9 mouse cellular contexts compared by ENCODE assay signal in genomic region chr6:88199718-88200692, GRCm38 (mm10). TPM values are rescaled to one million over a fixed set of nuclear protein-coding genes. Genes with fewer than 3 reads are reported as not detected.
DNase-seq lines count a peak whose midpoint lies in the region; ATAC-seq lines count a peak whose summit lies in the region.
"Had no signal": no experiment of that assay in that cellular context is flagged by ENCODE, and none has a peak within 500 bp of the region (broad histone marks: within the 10 kb centered on the region; RNA-seq: fewer than 3 reads in every experiment).

No protein-coding gene starts in this region.

- H3K4me1 ChIP-seq in forebrain, embryonic 10.5 days: peaks cover 86% of the 10 kb centered on the region
- peaks cover 18% of the 10 kb centered on the region for H3K4me1 ChIP-seq in forebrain, embryonic 16.5 days (replicated peaks; ENCODE audit: control insufficient read depth, insufficient read depth, low read length)
- H3K4me1 ChIP-seq in hindbrain, embryonic 11.5 days (replicated peaks; ENCODE audit: control insufficient read depth, insufficient read depth, low read length): peaks cover 19% of the 10 kb centered on the region
- peaks cover 25% of the 10 kb centered on the region for H3K4me1 ChIP-seq in midbrain, embryonic 11.5 days (ENCODE audit: control insufficient read depth, insufficient read depth, low read length)

- H3K36me3 ChIP-seq in forebrain, embryonic 10.5 days (replicated peaks): no peaks in the 10 kb centered on the region
- no peaks in the 10 kb centered on the region for H3K36me3 ChIP-seq in forebrain, embryonic 16.5 days (ENCODE audit: control insufficient read depth, insufficient read depth)
- H3K36me3 ChIP-seq in hindbrain, embryonic 11.5 days (ENCODE audit: control insufficient read depth, insufficient read depth, low read length): no peaks in the 10 kb centered on the region
- no peaks in the 10 kb centered on the region for H3K36me3 ChIP-seq in midbrain, embryonic 11.5 days (ENCODE audit: control insufficient read depth, insufficient read depth, low read length)

- peak; percentile 43 for DNase-seq in forebrain, embryonic 10.5 days (ENCODE audit: extremely low spot score, low spot score)
- peak; percentile 11 for DNase-seq in embryo, embryonic 11 days
- DNase-seq in hindbrain, embryonic 11.5 days (ENCODE audit: low spot score): peak; percentile 47
- peak; percentile 91 for DNase-seq in midbrain, embryonic 11.5 days (ENCODE audit: low spot score, missing footprints)
- DNase-seq in yolk sac, embryonic 10.5 days (ENCODE audit: low spot score): no peak
- no peak for DNase-seq in B cell, adult 2 months

- H3K4me3 ChIP-seq in forebrain, embryonic 10.5 days: peak overlapping the region; percentile 54
- no peak overlapping the region; the same call in 1 of the 2 replicates for H3K4me3 ChIP-seq in forebrain, embryonic 16.5 days (replicated peaks; ENCODE audit: low read length)
- peak overlapping the region; percentile 41 for H3K4me3 ChIP-seq in hindbrain, embryonic 11.5 days (ENCODE audit: low read depth, low read length)
- H3K4me3 ChIP-seq in midbrain, embryonic 11.5 days (ENCODE audit: low read depth, low read length): peak overlapping the region; percentile 34

- H3K9ac ChIP-seq in forebrain, embryonic 16.5 days (replicated peaks; ENCODE audit: low read depth, low read length): no peak overlapping the region
- H3K9ac ChIP-seq in hindbrain, embryonic 11.5 days (ENCODE audit: low read depth, low read length): no peak overlapping the region
- peak overlapping the region; percentile 33; the same call in 1 of the 2 replicates for H3K9ac ChIP-seq in midbrain, embryonic 11.5 days (ENCODE audit: low read length)

- no peaks in the 10 kb centered on the region for H3K9me3 ChIP-seq in forebrain, embryonic 10.5 days
- no peaks in the 10 kb centered on the region for H3K9me3 ChIP-seq in forebrain, embryonic 16.5 days (ENCODE audit: control insufficient read depth, low read length)
- no peaks in the 10 kb centered on the region for H3K9me3 ChIP-seq in hindbrain, embryonic 11.5 days (ENCODE audit: control insufficient read depth, low read length)
- H3K9me3 ChIP-seq in midbrain, embryonic 11.5 days (ENCODE audit: control insufficient read depth, low read length): no peaks in the 10 kb centered on the region

- 3% methylated on average over 50 of the region's 50 CpGs for WGBS in forebrain, embryonic 10.5 days
- WGBS in forebrain, embryonic 16.5 days: 2% methylated on average over 50 of the region's 50 CpGs
- WGBS in hindbrain, embryonic 11.5 days: 2% methylated on average over 45 of the region's 50 CpGs
- 2% methylated on average over 50 of the region's 50 CpGs for WGBS in midbrain, embryonic 11.5 days

- no peak overlapping the region for H3K4me2 ChIP-seq in forebrain, embryonic 16.5 days (ENCODE audit: low read length)
- H3K4me2 ChIP-seq in hindbrain, embryonic 11.5 days (replicated peaks; ENCODE audit: low read depth, low read length): peak overlapping the region; percentile 31
- peak overlapping the region; percentile 57 for H3K4me2 ChIP-seq in midbrain, embryonic 11.5 days

- ATAC-seq in forebrain, embryonic 16.5 days: no peak
- no peak for ATAC-seq in hindbrain, embryonic 11.5 days (ENCODE audit: low FRiP score)
- no peak for ATAC-seq in midbrain, embryonic 11.5 days (ENCODE audit: low FRiP score)
- no peak for ATAC-seq in monocyte, adult 5-6 weeks (replicated peaks; ENCODE audit: insufficient number of reproducible peaks, low FRiP score, low TSS enrichment, poor library complexity, severe bottlenecking)

- H3K27ac ChIP-seq in forebrain, embryonic 10.5 days: peak overlapping the region; percentile 20; the same call in 1 of the 2 replicates
- no peak overlapping the region for H3K27ac ChIP-seq in forebrain, embryonic 16.5 days (ENCODE audit: low read length)
- no peak overlapping the region for H3K27ac ChIP-seq in hindbrain, embryonic 11.5 days (ENCODE audit: low read depth, low read length)
- H3K27ac ChIP-seq in midbrain, embryonic 11.5 days (ENCODE audit: low read depth, low read length): no peak overlapping the region

- peaks cover 100% of the 10 kb centered on the region for H3K27me3 ChIP-seq in forebrain, embryonic 10.5 days (ENCODE audit: poor library complexity, severe bottlenecking)
- H3K27me3 ChIP-seq in forebrain, embryonic 16.5 days (replicated peaks; ENCODE audit: control insufficient read depth, insufficient read depth, low read length): peaks cover 89% of the 10 kb centered on the region
- peaks cover 90% of the 10 kb centered on the region for H3K27me3 ChIP-seq in hindbrain, embryonic 11.5 days (ENCODE audit: control insufficient read depth, insufficient read depth, low read length)
- peaks cover 98% of the 10 kb centered on the region for H3K27me3 ChIP-seq in midbrain, embryonic 11.5 days (ENCODE audit: control insufficient read depth, insufficient read depth, low read length)

RNA-seq across cellular contexts. Expression of gene Gata2, which starts 6.3 kb away (rescaled TPM):
- polyA plus RNA-seq in forebrain, embryonic 10.5 days (2016; fragmentation: Nextera tagmentation; extraction: Ambion mirVana): 18.2 and 19.6 TPM in 2 replicates
- polyA plus RNA-seq in forebrain, embryonic 16.5 days (2015; fragmentation: Nextera tagmentation; extraction: Ambion mirVana): 1.8 TPM in 2 replicates
- polyA plus RNA-seq in hindbrain, embryonic 11.5 days (2014; fragmentation: Nextera tagmentation; extraction: Ambion mirVana): 18.2 and 26.3 TPM in 2 replicates
- 26.6 and 28.6 TPM in 2 replicates for polyA plus RNA-seq in midbrain, embryonic 11.5 days (2014; fragmentation: Nextera tagmentation; extraction: Ambion mirVana)
- 15.4 to 30.8 TPM (median 28.8 TPM) in 3 replicates for total RNA-seq in monocyte, adult 5-6 weeks (2017)

RNA-seq across cellular contexts. Expression of gene Dnajb8, which starts 22.1 kb away (rescaled TPM):
- not detected in 2 replicates for polyA plus RNA-seq in forebrain, embryonic 10.5 days (2016; fragmentation: Nextera tagmentation; extraction: Ambion mirVana)
- not detected in 2 replicates for polyA plus RNA-seq in forebrain, embryonic 16.5 days (2015; fragmentation: Nextera tagmentation; extraction: Ambion mirVana)
- not detected in 2 replicates for polyA plus RNA-seq in hindbrain, embryonic 11.5 days (2014; fragmentation: Nextera tagmentation; extraction: Ambion mirVana)
- not detected in 2 replicates for polyA plus RNA-seq in midbrain, embryonic 11.5 days (2014; fragmentation: Nextera tagmentation; extraction: Ambion mirVana)
- 1.4 TPM in 1 of 3 replicates, not detected in the others for total RNA-seq in monocyte, adult 5-6 weeks (2017)
- total RNA-seq: neutrophil, adult 5-6 weeks had no signal

Comparison
In these comparisons a context has a peak if more than half of its experiments do, and no peak if none do; other contexts are left out.
1. DNase-seq: peak in forebrain, embryonic 10.5 days (single experiment), embryo, embryonic 11 days (single experiment), hindbrain, embryonic 11.5 days (single experiment) and midbrain, embryonic 11.5 days (single experiment); none in yolk sac, embryonic 10.5 days (single experiment) and B cell, adult 2 months (0 of 2).